Mouse (Mus musculus): Measurements from ENCODE around the gene Smc1a.

GRCm38 (mm10) chrX:152001737-152002710 is 14.2 kb upstream of the Smc1a start, which contains the start of gene Hsd17b10:
- TF ChIP-seq CTCF (IDR thresholded peaks at IDR 0.05; ENCODE audit: low read depth) (peak; percentile 54), EP300 (IDR thresholded peaks at IDR 0.05; ENCODE audit: low read depth) (no peak)
